Mouse (Mus musculus) neural tube, embryonic 13.5 days (tissue): ENCODE data around the gene Magi2. TPM values are rescaled to one million over a fixed set of nuclear protein-coding genes. Genes with fewer than 3 reads are reported as not detected.
"Not testable (repeated sequence)": the region's sequence is repeated elsewhere in the genome, so short reads cannot be mapped to it uniquely, and the experiment has no call there.

Source experiments
- ATAC-seq: fragments of 200-750 bp; cut with Nextera tagmentation; 2 replicates; pipeline ENCODE4 v1.8.0; 2017; ENCODE audit warnings: low read depth, mild to moderate bottlenecking, moderate TSS enrichment, moderate library complexity
- H3K27ac ChIP-seq: fragments of 300-500 bp; sonication (generic); replicated peaks from 2 replicates; pipeline ENCODE4 v1.5.1; 2015; ENCODE audit warnings: moderate library complexity, mild to moderate bottlenecking, inconsistent platforms
- H3K27me3 ChIP-seq: fragments of 300-500 bp; sonication (generic); 2 replicates; pipeline ENCODE4 v1.6.1; 2015; ENCODE audit warnings: mild to moderate bottlenecking, inconsistent platforms
- H3K36me3 ChIP-seq: fragments of 300-500 bp; sonication (generic); 2 replicates; pipeline ENCODE4 v1.6.1; 2015; ENCODE audit warnings: mild to moderate bottlenecking, inconsistent platforms
- H3K4me1 ChIP-seq: fragments of 300-500 bp; sonication (generic); replicated peaks from 2 replicates; pipeline ENCODE4 v1.6.1; 2015; ENCODE audit warnings: inconsistent platforms
- H3K4me2 ChIP-seq: fragments of 300-500 bp; sonication (generic); 2 replicates; pipeline ENCODE4 v1.6.1; 2015; ENCODE audit warnings: inconsistent platforms, mild to moderate bottlenecking, moderate library complexity
- H3K4me3 ChIP-seq: fragments of 300-500 bp; sonication (generic); 2 replicates; pipeline ENCODE4 v1.5.1; 2015; ENCODE audit warnings: mild to moderate bottlenecking, inconsistent platforms
- H3K9ac ChIP-seq: fragments of 300-500 bp; sonication (generic); 2 replicates; pipeline ENCODE4 v1.6.1; 2015; ENCODE audit warnings: moderate library complexity, mild to moderate bottlenecking, inconsistent platforms
- H3K9me3 ChIP-seq: fragments of 300-500 bp; sonication (generic); 2 replicates; pipeline ENCODE4 v1.6.1; 2016; ENCODE audit warnings: inconsistent platforms
- WGBS: fragments of 180-500 bp; shearing (Covaris S2); methylation state at CpG from one replicate; pipeline ENCODE4 v1.1.7; 2015; 5-methylcytosine and 5-hydroxymethylcytosine counted together
- polyA plus RNA-seq: library from polyadenylated mRNA; unstranded; fragments of >200 nt; fragmentation: Nextera tagmentation; extraction: Ambion mirVana; gene quantifications from 2 replicates; pipeline ENCODE4 v1.2.1, GENCODE M21; 2015

Magi2 gene
- polyA plus RNA-seq, 1 experiment from 2014 or later = 23.1 TPM

DNA sequence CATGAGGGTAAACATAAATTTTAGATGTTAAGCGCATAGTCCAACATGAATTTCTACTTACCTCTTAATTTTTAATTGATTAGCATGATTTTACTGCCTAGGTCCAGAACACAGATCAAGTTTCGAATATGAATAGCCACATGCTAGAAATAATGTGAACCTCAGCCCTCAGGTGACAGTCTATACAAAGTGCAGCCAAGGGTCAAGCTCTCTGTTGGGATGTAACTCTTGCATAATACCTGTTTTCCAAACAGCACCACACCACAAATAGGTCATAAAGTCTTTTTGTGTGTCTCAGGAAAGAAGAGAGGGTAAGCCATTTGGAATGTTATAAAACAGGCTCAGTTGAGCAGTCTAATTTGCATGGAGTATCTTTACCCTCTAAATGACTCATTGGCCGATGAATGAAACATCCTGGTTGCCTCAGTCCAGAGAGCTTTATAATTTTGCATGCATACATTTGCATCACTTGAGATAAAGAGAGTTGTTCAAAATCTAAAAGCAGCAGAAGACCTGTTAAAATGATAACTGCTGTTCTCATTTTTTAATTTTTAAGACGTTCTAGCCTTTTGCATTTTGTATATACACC is 246.1 kb downstream of the Magi2 start:
- 72% methylated on average over 4 of the region's 4 CpGs for WGBS
- Histone ChIP-seq H3K4me3 (no peak overlapping the region), H3K36me3 (no peaks in the 10 kb centered on the region), H3K27ac (no peak overlapping the region), H3K4me2 (no peak overlapping the region), H3K27me3 (no peaks in the 10 kb centered on the region), H3K9ac (no peak overlapping the region), H3K9me3 (no peaks in the 10 kb centered on the region), H3K4me1 (0 out of 2 replicates have a peak, but pooled peaks cover 3% of the 10 kb centered on the region)
- ATAC-seq = no peak

DNA sequence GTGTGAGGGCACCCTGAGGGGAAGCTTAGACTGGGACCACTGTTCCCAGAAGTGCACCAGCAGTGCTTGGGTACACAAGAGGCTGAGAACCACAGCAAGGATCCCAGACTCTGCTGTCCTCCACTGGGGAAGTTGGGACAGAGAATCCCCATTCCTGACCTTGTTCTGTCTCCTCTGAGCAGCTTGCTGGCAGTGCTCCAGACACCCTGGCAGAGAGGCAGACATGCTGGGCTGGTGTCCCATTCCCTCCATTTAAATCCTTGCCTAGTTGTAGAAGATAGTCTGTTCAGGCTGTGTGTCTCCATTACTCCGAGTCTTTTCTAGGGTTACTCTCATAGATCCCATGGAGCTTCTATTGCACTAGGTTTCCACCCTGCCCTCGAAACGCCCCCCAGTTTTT is 256.1 kb downstream of the Magi2 start:
- Histone ChIP-seq H3K9me3 (no peaks in the 10 kb centered on the region), H3K9ac (no peak overlapping the region), H3K27ac (no peak overlapping the region), H3K4me1 (no peaks in the 10 kb centered on the region), H3K4me2 (no peak overlapping the region), H3K36me3 (no peaks in the 10 kb centered on the region), H3K4me3 (no peak overlapping the region), H3K27me3 (no peaks in the 10 kb centered on the region)
- no peak for ATAC-seq
- WGBS = 86% methylated on average over 3 of the region's 3 CpGs

DNA sequence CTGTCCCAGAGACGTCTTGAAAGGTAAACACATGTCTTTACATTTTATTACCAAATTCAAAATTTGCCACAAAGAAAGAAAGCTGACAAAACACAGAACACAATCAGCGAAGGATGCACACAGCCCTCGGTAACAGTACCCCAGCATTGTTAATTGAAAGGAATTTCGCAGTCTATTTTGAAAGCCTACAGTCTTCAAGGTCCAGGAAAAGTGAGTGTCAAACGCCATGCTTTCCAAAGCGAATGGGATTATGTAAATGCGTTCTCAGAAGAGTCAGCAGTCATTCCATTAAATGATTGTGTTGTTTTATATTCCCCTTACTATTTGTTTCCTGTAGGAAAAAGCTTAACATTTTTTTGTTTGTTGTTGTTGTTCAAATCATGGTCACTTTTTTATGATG is 261.1 kb downstream of the Magi2 start:
- no peaks in the 10 kb centered on the region for H3K27me3 ChIP-seq
- H3K36me3 ChIP-seq = no peaks in the 10 kb centered on the region
- H3K4me1 ChIP-seq = no peaks in the 10 kb centered on the region
- H3K9ac ChIP-seq = no peak overlapping the region
- 27% methylated on average over 7 of the region's 7 CpGs for WGBS
- H3K4me2 ChIP-seq = no peak overlapping the region
- ATAC-seq = no peak
- no peaks in the 10 kb centered on the region for H3K9me3 ChIP-seq
- H3K4me3 ChIP-seq = no peak overlapping the region
- no peak overlapping the region for H3K27ac ChIP-seq

DNA sequence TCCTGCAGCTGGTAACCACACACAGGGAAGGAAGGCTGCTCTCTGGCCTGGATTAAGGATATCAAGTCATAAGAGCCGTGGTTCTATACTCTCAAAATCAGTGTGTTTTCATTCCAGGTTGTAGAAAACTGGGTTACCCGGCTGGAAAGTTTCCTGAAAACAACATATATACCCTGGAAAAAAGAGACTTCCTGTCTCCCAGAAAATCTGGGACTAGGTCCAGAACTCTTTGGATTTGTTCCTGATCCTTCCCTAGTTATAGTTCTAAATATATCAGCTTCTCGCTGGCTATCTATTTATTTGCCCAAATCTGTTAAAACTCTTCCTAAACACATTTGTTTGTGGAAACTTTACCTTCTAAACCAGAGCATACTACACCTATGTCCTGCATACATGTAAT is 274.2 kb downstream of the Magi2 start:
- Histone ChIP-seq H3K27ac (no peak overlapping the region), H3K4me2 (no peak overlapping the region), H3K36me3 (no peaks in the 10 kb centered on the region), H3K9ac (no peak overlapping the region), H3K4me3 (no peak overlapping the region), H3K4me1 (no peaks in the 10 kb centered on the region), H3K27me3 (no peaks in the 10 kb centered on the region), H3K9me3 (no peaks in the 10 kb centered on the region)
- WGBS = 87% methylated on average over 3 of the region's 3 CpGs
- no peak for ATAC-seq

DNA sequence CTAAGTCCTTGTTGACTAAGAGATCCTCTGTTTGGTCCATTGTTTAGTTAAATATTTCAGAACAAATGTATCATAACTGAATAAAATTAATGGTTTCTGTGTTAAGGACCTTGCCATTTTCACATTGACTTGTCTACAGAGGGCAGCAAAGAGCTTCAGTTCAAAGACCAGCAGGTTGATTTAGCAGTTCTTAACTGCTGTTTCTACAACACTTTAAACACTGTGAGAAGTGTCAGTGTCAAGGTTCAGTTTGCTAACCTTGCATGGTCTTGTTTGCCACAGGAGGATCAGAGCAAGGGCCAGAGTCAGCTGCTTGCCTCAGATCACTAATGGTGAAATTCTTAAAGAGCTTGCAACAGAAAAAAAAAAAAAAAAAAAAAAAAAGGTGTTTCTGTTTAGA is 295.3 kb downstream of the Magi2 start:
- H3K36me3 ChIP-seq = no peaks in the 10 kb centered on the region
- H3K4me3 ChIP-seq = no peak overlapping the region
- no peaks in the 10 kb centered on the region for H3K9me3 ChIP-seq

DNA sequence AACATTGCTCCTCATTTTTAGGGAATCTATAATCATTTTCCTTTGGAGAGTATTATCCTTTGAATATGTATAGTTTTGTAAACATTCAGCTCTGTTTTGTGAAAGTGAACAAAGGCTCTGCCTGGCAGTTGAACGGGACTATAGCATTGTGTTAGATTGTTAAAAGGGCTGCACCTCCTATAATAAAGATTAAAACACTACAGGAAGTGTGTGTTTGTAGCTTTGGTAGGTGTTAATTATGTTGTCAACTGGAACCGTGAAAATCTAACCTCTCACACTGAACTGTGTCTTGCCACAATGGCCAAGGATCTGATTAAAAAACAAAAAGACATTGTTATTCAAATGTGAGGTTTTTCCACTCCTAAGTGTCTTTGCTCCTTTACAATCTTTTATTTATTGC is 312.5 kb downstream of the Magi2 start:
- Histone ChIP-seq H3K27me3 (no peaks in the 10 kb centered on the region), H3K27ac (no peak overlapping the region), H3K4me1 (no peaks in the 10 kb centered on the region), H3K4me3 (no peak overlapping the region), H3K36me3 (no peaks in the 10 kb centered on the region), H3K9ac (no peak overlapping the region), H3K4me2 (no peak overlapping the region), H3K9me3 (no peaks in the 10 kb centered on the region)
- ATAC-seq = no peak
- 6% methylated on average over 2 of the region's 2 CpGs for WGBS

More for the DNA sequence above, 295.3 kb downstream of the Magi2 start:
- H3K4me2 ChIP-seq = no peak overlapping the region
- H3K4me1 ChIP-seq = no peaks in the 10 kb centered on the region
- ATAC-seq = no peak
- no peaks in the 10 kb centered on the region for H3K27me3 ChIP-seq
- no peak overlapping the region for H3K9ac ChIP-seq
- H3K27ac ChIP-seq = no peak overlapping the region

DNA sequence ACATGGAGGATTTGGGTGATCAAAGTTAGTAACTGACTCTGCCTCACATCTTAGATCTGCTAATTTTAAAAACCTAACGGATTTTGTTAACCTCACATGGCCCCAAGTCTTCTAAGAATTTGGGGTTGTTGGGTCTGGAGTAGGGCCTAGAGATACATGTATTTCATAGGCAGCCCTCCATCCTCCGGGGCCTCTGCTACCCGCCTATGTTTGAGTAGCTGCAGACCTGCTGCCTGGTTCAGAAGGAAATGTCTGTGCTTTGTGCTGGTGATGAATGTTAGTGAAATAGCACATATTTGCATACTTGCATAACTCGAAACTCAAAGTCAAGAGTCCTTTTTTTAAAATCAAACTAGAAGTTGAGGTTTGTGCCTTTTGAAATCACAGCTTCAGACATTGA is 319.6 kb downstream of the Magi2 start:
- WGBS = 86% methylated on average over 4 of the region's 4 CpGs
- Histone ChIP-seq H3K9me3 (no peaks in the 10 kb centered on the region), H3K36me3 (no peaks in the 10 kb centered on the region), H3K4me1 (no peaks in the 10 kb centered on the region), H3K27me3 (no peaks in the 10 kb centered on the region), H3K4me2 (no peak overlapping the region), H3K9ac (no peak overlapping the region), H3K27ac (no peak overlapping the region), H3K4me3 (no peak overlapping the region)
- no peak for ATAC-seq

DNA sequence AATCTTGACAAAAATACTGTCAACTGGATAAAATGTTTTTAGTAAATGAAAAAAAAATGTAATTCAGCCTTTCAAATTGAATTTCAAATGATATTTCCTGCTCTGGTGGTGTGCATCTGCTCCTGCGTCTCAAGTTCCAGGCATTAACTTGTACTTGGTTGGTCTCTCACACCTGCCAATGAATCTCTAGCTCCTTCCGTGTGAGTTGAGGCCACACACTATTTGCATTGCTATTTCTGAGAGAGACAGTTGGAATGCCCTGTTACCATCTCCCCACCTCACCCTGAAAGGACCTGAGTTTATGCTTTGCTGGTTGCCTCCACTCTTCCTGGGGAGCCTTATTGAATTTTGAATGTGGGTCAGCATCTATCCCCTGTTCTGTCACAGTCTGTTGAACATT is 320.1 kb downstream of the Magi2 start:
- Histone ChIP-seq H3K4me2 (no peak overlapping the region), H3K27ac (no peak overlapping the region), H3K9ac (no peak overlapping the region), H3K4me1 (no peaks in the 10 kb centered on the region), H3K9me3 (no peaks in the 10 kb centered on the region), H3K36me3 (no peaks in the 10 kb centered on the region), H3K4me3 (no peak overlapping the region), H3K27me3 (no peaks in the 10 kb centered on the region)
- no peak for ATAC-seq
- WGBS = 75% methylated on average over 2 of the region's 2 CpGs

DNA sequence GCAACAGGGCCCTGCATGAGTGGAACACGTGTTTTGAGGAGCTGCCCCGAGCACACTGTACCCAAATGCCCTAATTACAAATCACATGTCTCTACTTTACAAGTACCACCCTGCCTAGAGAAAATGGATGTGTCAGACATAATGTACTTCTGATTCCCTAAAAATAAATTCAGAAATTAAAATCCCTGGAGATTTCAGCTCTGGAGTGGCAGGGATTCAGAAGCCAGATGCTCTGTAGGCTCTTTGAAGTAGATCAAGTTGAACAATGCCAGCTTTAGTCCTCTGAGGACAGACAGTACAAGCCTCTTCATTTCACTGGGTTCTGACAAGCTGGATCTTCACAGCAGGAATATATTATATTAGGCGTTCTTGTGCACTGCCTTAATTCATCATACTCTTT is 326.7 kb downstream of the Magi2 start:
- Histone ChIP-seq H3K4me3 (no peak overlapping the region), H3K4me2 (no peak overlapping the region), H3K9me3 (no peaks in the 10 kb centered on the region), H3K36me3 (no peaks in the 10 kb centered on the region), H3K9ac (no peak overlapping the region), H3K27ac (no peak overlapping the region), H3K4me1 (no peaks in the 10 kb centered on the region), H3K27me3 (no peaks in the 10 kb centered on the region)
- ATAC-seq = no peak
- 81% methylated on average over 3 of the region's 3 CpGs for WGBS

DNA sequence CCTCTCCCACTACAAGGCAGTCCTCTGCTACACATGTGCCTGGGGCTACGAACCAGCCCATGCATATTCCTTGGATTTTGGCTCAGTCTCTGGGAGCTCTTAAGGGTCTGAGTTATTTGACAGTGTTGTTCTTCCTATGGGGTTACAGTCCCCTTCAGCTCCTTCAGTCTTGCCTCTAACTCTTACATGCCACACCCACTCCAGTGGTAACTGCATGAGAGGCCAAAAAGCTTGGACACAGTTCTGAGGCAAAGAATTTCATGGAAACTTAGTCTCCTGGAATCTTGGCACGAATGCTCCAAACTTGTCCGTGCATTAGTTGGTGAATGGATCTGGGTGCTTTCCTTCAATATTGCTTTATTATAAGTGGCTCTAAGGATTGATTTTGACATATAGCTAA is 338.8 kb downstream of the Magi2 start:
- no peak overlapping the region for H3K4me2 ChIP-seq
- no peaks in the 10 kb centered on the region for H3K4me1 ChIP-seq
- H3K9me3 ChIP-seq = no peaks in the 10 kb centered on the region
- H3K9ac ChIP-seq = no peak overlapping the region
- H3K36me3 ChIP-seq = no peaks in the 10 kb centered on the region
- no peak overlapping the region for H3K27ac ChIP-seq
- H3K27me3 ChIP-seq = no peaks in the 10 kb centered on the region
- H3K4me3 ChIP-seq = no peak overlapping the region
- ATAC-seq = no peak
- WGBS = 92% methylated on average over 3 of the region's 3 CpGs

DNA sequence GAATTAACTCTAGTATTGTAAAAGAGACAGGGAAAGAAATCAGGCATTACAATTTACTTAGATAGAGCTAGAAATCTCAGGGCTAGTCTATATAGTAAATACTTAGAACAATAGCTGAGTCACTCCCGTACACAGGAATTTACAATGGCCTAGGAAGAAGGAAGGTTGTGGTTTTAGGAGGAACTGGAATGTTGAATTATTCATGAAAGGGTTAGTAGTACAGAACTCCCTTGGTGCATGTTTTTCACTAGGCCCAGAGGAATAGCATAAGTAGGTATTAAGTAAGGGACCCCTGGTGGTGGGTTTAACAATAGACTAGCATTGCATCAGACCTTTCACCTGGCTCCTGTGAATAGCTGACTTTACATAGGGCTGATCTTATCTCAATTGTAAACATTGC is 339.3 kb downstream of the Magi2 start:
- H3K27me3 ChIP-seq, H3K36me3 ChIP-seq, H3K9ac ChIP-seq, ATAC-seq, H3K4me2 ChIP-seq, H3K4me3 ChIP-seq, H3K27ac ChIP-seq, H3K4me1 ChIP-seq, H3K9me3 ChIP-seq: not testable (repeated sequence)
- WGBS = 53% methylated on average over 1 of the region's 1 CpGs

DNA sequence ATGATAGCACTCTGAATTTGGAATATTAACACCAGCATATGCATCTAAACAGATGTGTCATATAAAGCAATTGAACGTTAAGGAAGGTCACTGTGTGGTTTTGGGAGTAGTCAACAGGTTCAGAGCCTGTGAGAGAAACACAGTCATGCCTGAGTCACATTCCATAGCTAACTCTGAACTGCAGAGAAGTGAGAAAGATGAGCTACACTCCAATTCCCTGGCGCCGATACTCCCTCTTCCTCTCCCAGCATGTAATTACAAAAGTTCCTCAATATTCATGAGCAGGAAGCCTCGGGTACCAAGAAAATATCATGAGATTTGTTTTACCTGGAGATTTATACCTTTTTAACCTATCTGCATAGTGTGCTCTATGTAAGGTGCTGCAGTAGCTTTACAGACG is 380.9 kb downstream of the Magi2 start:
- Histone ChIP-seq H3K9me3 (no peaks in the 10 kb centered on the region), H3K4me1 (no peaks in the 10 kb centered on the region), H3K4me3 (no peak overlapping the region), H3K27ac (no peak overlapping the region), H3K27me3 (no peaks in the 10 kb centered on the region), H3K4me2 (no peak overlapping the region), H3K9ac (no peak overlapping the region), H3K36me3 (no peaks in the 10 kb centered on the region)
- no peak for ATAC-seq
- WGBS = 62% methylated on average over 5 of the region's 5 CpGs

DNA sequence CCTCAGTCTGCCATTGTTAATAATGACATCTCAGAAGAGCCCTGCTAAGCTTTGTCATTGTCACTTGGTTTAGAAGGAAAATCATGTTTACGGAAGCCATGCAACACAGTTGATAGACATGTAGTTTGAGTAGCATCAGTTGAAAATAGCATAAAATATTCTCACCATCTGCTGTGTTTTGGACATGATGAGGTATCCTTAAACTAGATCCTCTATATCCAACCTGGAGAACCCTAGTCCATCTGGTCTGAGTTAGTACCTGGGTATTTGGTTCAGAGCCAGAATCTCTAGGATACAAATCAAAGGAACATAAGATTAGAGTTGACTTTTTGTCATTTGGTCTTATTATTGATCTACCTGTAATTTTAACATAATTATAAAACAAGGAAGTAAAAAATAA is 385.0 kb downstream of the Magi2 start:
- H3K4me1 ChIP-seq = no peaks in the 10 kb centered on the region
- H3K4me2 ChIP-seq = no peak overlapping the region
- no peaks in the 10 kb centered on the region for H3K27me3 ChIP-seq
- no peaks in the 10 kb centered on the region for H3K36me3 ChIP-seq
- no peak overlapping the region for H3K27ac ChIP-seq
- no peak for ATAC-seq
- H3K9me3 ChIP-seq = no peaks in the 10 kb centered on the region
- WGBS = 88% methylated on average over 1 of the region's 1 CpGs
- H3K4me3 ChIP-seq = no peak overlapping the region
- H3K9ac ChIP-seq = no peak overlapping the region
